Mouse (Mus musculus) 3T3-L1 (cell line): ENCODE results near the gene Wdr63.
A peak's percentile ranks its signal among the peaks of the same experiment; 100 is the strongest.

Experiments used
- DNase-seq: peaks from one replicate; pipeline ENCODE4 v3.0.0-alpha.2; 2015; ENCODE audit warnings: low read depth, low spot score

Gene Wdr63

DNA sequence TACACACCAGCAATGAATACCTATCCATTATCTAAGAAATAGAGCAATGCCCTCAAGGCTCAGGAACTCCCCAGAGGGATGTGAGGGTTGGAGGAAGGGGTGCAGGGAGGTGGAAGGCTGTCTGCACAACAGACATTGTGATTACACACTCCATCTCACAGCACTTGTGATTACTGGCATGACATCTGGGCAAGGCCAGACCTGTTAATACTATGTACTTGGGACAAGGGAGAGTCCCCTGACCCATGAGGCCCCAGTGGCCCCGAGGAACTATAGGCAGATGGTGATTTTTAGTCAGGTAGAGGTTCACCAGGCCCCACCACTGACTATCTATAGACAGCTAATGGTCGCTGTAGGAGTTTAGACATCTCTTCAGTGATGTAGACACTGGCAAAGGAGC is 54.1 kb downstream of the Wdr63 start:
- DNase-seq = no peak

DNA sequence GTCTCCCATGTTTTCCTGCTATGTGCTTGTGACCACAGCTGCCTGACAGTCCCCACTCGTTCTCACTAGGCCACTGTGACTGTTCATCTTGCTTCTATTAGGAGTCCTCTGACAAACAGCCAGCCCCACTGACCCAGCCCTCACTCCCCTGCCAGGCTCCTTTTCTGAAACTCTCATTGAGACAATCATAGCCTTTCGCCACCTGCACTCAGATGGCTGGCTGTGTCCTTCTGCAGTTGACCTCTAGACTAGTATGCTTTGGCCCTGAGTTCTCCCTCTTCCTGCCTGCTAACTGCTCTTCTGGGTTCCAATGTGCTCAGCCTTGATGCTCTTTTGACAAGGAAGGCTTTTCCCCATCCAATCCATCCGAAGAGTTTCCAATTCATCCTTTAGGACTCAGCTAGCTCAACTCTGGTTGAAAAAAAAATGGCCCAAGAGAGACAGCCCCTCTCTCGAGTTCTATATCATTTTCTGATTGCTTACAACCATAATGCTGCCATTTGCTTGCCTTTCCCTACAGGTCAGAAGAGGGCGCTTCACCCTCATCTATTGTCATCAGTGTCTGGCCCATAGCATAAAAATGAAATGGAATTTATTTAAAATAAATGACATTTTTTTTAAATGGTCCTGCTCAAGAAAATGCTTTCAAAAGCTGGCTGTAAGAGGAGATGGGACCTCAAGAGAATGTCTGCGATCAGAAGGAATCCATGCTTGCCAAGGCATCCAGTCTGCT is 54.7 kb downstream of the Wdr63 start:
- DNase-seq = no peak

GRCm38 (mm10) chr3:146051277-146052007 is 56.5 kb downstream of the Wdr63 start:
- DNase-seq = no peak

GRCm38 (mm10) chr3:146049951-146050350 is 58.0 kb downstream of the Wdr63 start:
- no peak for DNase-seq

DNA sequence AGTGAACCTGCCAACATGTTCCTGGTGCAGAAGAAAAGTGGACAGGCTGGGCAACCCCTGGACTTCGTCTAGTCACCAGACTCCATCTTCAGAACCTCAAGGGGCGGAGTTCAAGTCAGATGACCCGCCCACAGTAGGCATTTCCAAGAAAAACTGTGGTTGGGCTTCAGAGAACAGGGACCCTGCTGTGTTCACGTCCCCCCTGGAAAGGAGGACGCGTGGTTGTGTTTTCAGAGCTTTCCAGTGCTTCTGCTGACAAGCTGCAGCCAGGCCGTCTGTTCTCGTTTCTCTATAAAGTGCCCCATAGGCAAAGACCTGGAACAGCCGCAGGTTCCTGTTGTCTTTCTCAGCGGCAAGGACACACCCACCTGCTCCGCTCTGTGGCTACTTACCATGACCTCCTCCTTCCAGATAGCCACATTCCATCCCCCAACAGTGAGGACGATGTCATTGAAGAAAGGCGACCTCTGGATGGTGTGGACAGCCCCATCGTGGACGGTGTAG is 60.2 kb downstream of the Wdr63 start:
- peak; percentile 9 for DNase-seq

- DNase-seq = no peak
Observed at GRCm38 (mm10) chr3:146046076-146046475, 61.9 kb downstream of the Wdr63 start.

- peak; percentile 91 for DNase-seq
Observed at GRCm38 (mm10) chr3:146044977-146045376, 63.0 kb downstream of the Wdr63 start.

DNA sequence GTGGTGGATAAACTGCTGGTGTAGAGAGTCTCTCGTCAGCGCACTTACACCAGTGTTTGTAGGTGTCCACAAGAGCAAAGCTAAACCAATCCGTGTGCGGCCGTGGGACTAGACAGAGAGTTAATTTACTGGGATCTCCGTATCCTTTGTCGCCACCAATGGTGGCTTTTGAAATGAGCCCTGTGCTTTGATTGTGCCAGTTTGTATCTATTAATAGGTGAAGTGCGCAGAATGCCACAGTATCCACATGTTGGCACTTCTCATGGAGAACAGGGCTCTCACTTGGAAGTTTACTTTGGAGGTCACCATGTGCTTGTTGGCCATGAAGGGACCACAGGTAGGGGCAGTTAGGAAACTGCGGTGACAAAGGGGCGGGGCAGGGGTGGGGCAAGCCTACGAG is 66.5 kb downstream of the Wdr63 start:
- no peak for DNase-seq

DNA sequence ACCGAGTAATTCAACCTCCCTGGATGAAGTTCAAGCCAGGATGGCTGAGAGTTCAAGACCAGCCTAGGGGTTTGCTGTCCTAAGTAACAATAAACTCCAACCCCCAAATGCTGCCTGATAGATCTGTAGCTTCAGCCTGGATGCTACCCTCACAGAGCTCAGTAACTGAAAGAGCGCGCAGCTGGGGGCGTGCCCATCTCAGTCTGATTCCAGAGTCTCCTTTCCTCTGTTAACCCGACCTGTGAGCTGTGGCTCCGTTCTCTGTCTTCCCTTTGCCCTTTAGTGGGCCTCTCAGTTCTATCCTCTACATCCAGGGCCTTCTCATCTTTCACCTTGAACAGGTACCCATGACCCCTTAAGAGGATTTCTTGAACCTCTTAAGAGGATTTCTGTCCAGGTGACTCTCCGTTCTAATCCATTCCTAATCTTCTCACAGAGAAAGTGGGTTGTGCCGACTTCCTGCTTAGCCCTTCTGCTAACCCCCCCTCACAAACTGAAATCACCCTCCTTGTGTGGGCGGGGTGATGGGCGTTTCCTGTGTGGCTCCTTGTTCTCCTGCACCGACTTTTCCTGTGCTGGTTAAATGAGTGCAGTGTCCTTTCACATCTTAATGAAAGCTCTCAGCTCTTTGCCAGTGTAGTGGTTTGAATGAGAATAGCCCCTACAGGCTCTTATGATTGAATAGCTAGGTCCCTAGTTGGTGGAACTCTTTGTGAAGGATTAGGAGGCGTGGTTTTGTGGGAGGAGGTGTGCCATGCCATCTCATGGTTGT is 68.6 kb downstream of the Wdr63 start:
- no peak for DNase-seq

DNA sequence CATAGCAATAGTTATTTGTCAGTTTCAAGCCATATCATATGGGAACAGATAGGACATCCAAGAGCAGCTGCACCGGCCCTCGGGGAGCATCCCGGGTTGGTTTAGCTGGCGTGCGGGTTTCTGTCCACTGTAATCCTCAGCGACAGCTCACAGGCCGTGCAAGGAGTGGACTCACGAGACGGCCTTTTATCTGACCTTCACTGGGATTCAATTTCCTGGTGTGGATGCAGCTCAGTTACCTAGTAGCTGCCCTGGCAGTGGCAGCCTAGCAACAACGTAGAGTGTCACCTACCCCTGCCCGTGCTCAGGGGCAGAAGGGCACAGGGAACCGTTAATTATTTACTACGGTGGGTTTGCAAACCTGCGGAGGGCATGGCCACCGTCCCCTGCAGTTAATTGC is 70.0 kb downstream of the Wdr63 start:
- DNase-seq = no peak

DNA sequence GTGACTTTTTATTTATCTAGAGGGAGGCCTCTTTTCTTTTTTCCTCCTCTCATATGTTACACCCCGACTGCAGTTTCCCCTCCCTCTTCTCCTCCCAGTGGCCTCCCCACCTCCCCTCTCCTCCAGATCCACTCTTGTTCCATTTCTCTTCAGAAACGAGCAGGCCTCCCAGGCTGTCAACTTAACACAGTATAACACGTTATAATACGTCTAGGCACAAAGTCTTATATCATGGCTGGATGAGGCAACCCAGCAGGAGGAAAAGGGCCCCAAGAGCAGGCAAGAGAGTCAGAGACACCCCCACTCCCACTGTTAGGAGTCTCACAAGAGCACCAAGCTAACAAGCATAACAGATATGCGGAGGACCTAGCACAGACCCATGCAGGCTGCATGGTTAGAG is 75.0 kb downstream of the Wdr63 start:
- DNase-seq = no peak

GRCm38 (mm10) chr3:146030255-146030836 is 77.6 kb downstream of the Wdr63 start:
- DNase-seq = no peak

- DNase-seq = no peak
Observed at GRCm38 (mm10) chr3:146029234-146029633, 78.7 kb downstream of the Wdr63 start.

GRCm38 (mm10) chr3:146028406-146028805 is 79.5 kb downstream of the Wdr63 start:
- no peak for DNase-seq

DNA sequence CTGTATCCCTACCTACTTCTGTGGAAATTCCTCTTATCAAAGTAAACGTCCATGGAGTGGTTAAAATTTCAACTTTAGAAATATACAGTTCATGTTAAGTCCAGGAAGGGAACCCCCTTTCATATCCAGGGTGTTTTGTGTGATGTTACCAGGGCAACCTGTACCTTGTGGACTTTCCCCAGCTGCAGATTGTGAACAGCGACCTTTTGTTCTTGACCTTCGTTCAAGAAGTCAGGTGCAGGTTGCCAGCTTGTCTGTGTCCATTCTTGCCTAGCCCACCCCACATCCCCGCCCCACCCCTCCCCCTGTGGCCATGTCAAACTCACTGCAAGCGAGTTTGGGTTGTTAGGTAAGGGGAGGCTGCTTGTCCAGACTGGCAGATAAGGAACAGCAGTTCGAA is 80.8 kb downstream of the Wdr63 start:
- DNase-seq = no peak

DNA sequence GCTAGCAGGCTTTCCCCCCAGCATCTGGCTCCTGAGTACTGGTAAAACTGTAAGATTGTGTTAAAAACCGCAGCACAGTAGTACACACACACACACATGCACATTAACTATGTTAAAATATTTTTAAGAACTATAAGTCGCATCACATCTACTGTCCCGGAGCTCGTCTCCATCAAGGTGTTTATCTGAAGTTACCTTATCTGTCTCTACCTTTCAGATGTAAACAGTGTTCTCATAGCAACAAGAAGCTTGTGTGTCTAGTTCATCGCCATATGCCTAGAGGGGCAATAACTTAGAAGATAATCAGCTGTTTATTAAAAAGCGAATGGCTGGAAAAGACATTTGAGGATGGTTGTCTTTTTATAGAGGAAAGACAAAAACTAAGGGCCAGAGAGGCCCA is 82.4 kb downstream of the Wdr63 start:
- no peak for DNase-seq

- DNase-seq = no peak
Observed at GRCm38 (mm10) chr3:146024746-146025145, 83.2 kb downstream of the Wdr63 start.

GRCm38 (mm10) chr3:146022232-146022631 is 85.7 kb downstream of the Wdr63 start:
- no peak for DNase-seq

DNA sequence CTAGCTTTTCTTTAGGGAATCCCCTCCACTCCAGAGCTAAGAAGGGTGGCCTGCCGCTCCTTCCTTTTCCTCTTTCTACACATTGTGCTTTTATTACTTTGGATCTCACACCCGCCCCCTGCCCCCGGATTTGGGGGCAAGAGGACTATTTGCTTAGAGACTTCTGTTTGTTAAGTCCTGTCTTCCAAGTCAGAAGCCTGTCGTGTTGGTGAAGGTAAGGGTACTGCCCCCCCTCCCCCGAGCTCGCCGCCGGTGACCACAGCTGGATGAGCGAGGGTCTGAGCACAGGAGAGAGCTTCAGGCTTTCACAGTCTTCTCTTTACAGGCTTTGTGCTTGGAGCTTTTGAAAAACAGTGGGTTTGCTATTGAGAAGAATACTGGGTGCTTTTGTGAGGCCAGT is 90.4 kb downstream of the Wdr63 start:
- no peak for DNase-seq

DNA sequence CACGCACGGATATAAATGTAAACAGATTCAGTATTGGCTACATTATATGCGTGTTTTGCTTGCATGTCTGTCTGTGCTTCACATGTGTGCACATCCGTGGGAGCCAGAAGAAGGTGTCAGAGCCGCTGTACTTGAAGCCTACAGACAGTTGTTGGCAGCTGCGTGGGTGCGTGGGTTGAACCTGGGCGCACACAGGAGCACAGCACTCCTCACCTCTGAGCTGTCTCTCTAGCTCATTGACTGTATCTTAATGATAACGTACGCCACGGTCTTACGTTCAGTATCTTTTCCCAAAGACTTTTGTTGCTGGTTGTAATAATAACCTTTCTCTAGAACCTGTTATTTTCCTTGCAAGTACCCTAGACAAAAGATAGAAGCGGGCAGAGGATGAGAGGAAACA is 91.0 kb downstream of the Wdr63 start:
- no peak for DNase-seq

GRCm38 (mm10) chr3:146014321-146014720 is 93.6 kb downstream of the Wdr63 start:
- no peak for DNase-seq

GRCm38 (mm10) chr3:146013490-146013889 is 94.4 kb downstream of the Wdr63 start:
- no peak for DNase-seq
